Comparison of ENCODE assay signal across 21 mouse cellular contexts in genomic region chr8:83421354-83421753, GRCm38 (mm10). TPM values are rescaled to one million over a fixed set of nuclear protein-coding genes. Genes with fewer than 3 reads are reported as not detected.
DNase-seq lines count a peak whose midpoint lies in the region; ATAC-seq lines count a peak whose summit lies in the region.
"Had no signal": no experiment of that assay in that cellular context is flagged by ENCODE, and none has a peak within 500 bp of the region (broad histone marks: within the 10 kb centered on the region; RNA-seq: fewer than 3 reads in every experiment).

No protein-coding gene starts in this region.

- DNase-seq in kidney, adult 11 months, result peak; percentile 30
- DNase-seq in kidney, postnatal 14 days, result no peak
- DNase-seq in kidney, postnatal 36 days, result peak; percentile 24 to 59
- DNase-seq in adipocyte (ENCODE audit: low spot score), result peak; percentile 34
- DNase-seq: adrenal gland, postnatal 25 days; cerebellum, adult 11 months; cerebellum, adult 8-10 months; cerebellum, postnatal 14 days; embryo, embryonic 11 days; gastrocnemius, adult 2 months; gastrocnemius, postnatal 25 days; heart, postnatal 10 days; heart, postnatal 4 days had no signal

- no peak overlapping the region for H3K4me2 ChIP-seq in kidney, embryonic 14.5 days (replicated peaks; ENCODE audit: low read depth, low read length)
- H3K4me2 ChIP-seq: embryonic facial prominence, embryonic 15.5 days; hindbrain, embryonic 12.5 days had no signal

- H3K4me1 ChIP-seq in kidney, embryonic 14.5 days (ENCODE audit: control insufficient read depth, insufficient read depth, low read length), result no peaks in the 10 kb centered on the region
- no peaks in the 10 kb centered on the region; the same call in 1 of the 2 replicates for H3K4me1 ChIP-seq in brown adipose tissue, adult 24 weeks (ENCODE audit: control insufficient read depth, insufficient read depth, insufficient read length, low read length)
- H3K4me1 ChIP-seq: embryonic facial prominence, embryonic 15.5 days; hindbrain, embryonic 12.5 days had no signal

- no peak overlapping the region for H3K4me3 ChIP-seq in kidney, embryonic 14.5 days (ENCODE audit: low read length)
- no peak overlapping the region for H3K4me3 ChIP-seq in brown adipose tissue, adult 24 weeks (ENCODE audit: insufficient read depth, low read depth, low read length)
- H3K4me3 ChIP-seq: embryonic facial prominence, embryonic 15.5 days; erythroblast, embryonic 14.5 days; forebrain, embryonic 10.5 days; gastrocnemius, adult 2 months; hindbrain, embryonic 12.5 days had no signal

- no peaks in the 10 kb centered on the region for H3K9me3 ChIP-seq in kidney, embryonic 14.5 days (ENCODE audit: control insufficient read depth, low read length)
- H3K9me3 ChIP-seq: embryonic facial prominence, embryonic 15.5 days; forebrain, embryonic 10.5 days; hindbrain, embryonic 12.5 days had no signal

- whole genome bisulfite sequencing in kidney, embryonic 14.5 days, result 95% methylated on average over 1 of the region's 1 CpGs

- no peaks in the 10 kb centered on the region for H3K27me3 ChIP-seq in kidney, embryonic 14.5 days (ENCODE audit: control insufficient read depth, insufficient read depth, low read length)
- H3K27me3 ChIP-seq: embryonic facial prominence, embryonic 15.5 days; hindbrain, embryonic 12.5 days had no signal

- no peaks in the 10 kb centered on the region for H3K36me3 ChIP-seq in kidney, embryonic 14.5 days (ENCODE audit: control insufficient read depth, insufficient read depth, low read length)
- H3K36me3 ChIP-seq: embryonic facial prominence, embryonic 15.5 days; forebrain, embryonic 10.5 days; hindbrain, embryonic 12.5 days had no signal

- no peak overlapping the region for H3K9ac ChIP-seq in kidney, embryonic 14.5 days (ENCODE audit: low read depth, low read length)
- H3K9ac ChIP-seq: embryonic facial prominence, embryonic 15.5 days; hindbrain, embryonic 12.5 days had no signal

- ATAC-seq in kidney, embryonic 14.5 days (ENCODE audit: low FRiP score, low TSS enrichment), result no peak
- ATAC-seq: forebrain, embryonic 14.5 days; hindbrain, embryonic 16.5 days had no signal

- H3K27ac ChIP-seq in kidney, embryonic 14.5 days (ENCODE audit: low read depth, low read length), result no peak overlapping the region
- H3K27ac ChIP-seq in brown adipose tissue, adult 24 weeks (replicated peaks; ENCODE audit: low read depth, low read length), result peak overlapping the region; percentile 77
- H3K27ac ChIP-seq: embryonic facial prominence, embryonic 15.5 days; forebrain, embryonic 10.5 days; gastrocnemius, adult 2 months; hindbrain, embryonic 12.5 days had no signal

RNA-seq across cellular contexts. Expression of gene Clgn, which starts 31.7 kb away (rescaled TPM):
- 0.04 and 0.20 TPM in 2 replicates for polyA plus RNA-seq in kidney, embryonic 14.5 days (2014; fragmentation: Nextera tagmentation; extraction: Ambion mirVana)
- polyA plus RNA-seq in brown adipose tissue, adult 24 weeks (2012; ENCODE audit: insufficient read depth, insufficient read length, missing spikeins), result not detected in 2 replicates
- polyA plus RNA-seq: erythroblast, embryonic 14.5 days had no signal

RNA-seq across cellular contexts. Expression of gene Scoc, which starts 36.8 kb away (rescaled TPM):
- polyA plus RNA-seq in kidney, embryonic 14.5 days (2014; fragmentation: Nextera tagmentation; extraction: Ambion mirVana), result 117 and 132 TPM in 2 replicates
- polyA plus RNA-seq in brown adipose tissue, adult 24 weeks (2012; ENCODE audit: insufficient read depth, insufficient read length, missing spikeins), result 136 and 154 TPM in 2 replicates
